Mouse (Mus musculus): ENCODE measurements around the gene Cluap1.

GRCm38 (mm10) chr16:3988410-3988809, 79.8 kb downstream of the Cluap1 start:
- no peak for TF ChIP-seq POLR2A (IDR thresholded peaks at IDR 0.05; ENCODE audit: control insufficient read depth, extremely low read depth, insufficient read depth, low read length, poor library complexity)
- TF ChIP-seq CTCF (IDR thresholded peaks at IDR 0.05; ENCODE audit: borderline replicate concordance, control insufficient read depth, extremely low read depth, insufficient read depth, low read length, poor library complexity): no peak
